Mouse (Mus musculus): ENCODE measurements around the gene Hist1h3c.

DNA sequence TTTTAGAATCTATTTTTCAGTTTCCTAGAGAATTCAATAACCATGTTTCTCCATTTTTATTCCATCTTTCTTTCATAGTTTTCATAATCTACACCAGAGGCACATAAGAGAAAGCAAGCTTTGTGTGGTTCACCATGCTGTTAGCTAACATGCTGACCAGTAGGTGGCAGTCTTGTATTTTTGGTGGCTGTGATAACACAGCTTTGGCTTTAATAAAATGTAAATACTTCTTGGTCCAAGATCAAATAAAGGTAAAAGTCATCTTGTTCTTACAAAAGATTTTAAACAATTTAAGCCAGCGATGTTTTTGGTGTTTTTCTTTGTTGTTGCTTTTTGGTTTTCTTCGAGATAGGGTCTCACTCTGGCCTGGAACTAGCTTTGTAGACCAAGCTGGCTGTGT is 47.1 kb upstream of the Hist1h3c start:
- TF ChIP-seq GATA1 (IDR thresholded peaks at IDR 0.05; ENCODE audit: borderline replicate concordance, low read length) (no peak), FLI1 (IDR thresholded peaks at IDR 0.05; ENCODE audit: low read length) (no peak)
